Mouse (Mus musculus): ENCODE data around the gene Ehd4. TPM values are rescaled to one million over a fixed set of nuclear protein-coding genes. Genes with fewer than 3 reads are reported as not detected.

The Ehd4 gene
- total and polyA plus RNA-seq, 3 experiments, result 8.1 to 27.7 (median 9.8) TPM

- Histone ChIP-seq H3K27ac (ENCODE audit: insufficient read depth, low read depth) (no peak overlapping the region), H3K4me2 (ENCODE audit: insufficient read depth, low read depth, poor library complexity, severe bottlenecking) (no peak overlapping the region), H3K9me3 (replicated peaks; ENCODE audit: low read length) (no peaks in the 10 kb centered on the region), H3K79me2 (replicated peaks; ENCODE audit: control insufficient read depth, extremely low read depth, insufficient read depth, poor library complexity, severe bottlenecking) (no peaks in the 10 kb centered on the region), H3K27me3 (replicated peaks) (no peaks in the 10 kb centered on the region), H3K9ac (ENCODE audit: insufficient read depth, low read depth) (no peak overlapping the region), H3K4me1 (ENCODE audit: control insufficient read depth in 1 of 2, insufficient read depth in 2 of 2) (peaks cover 0 to 45% of the 10 kb centered on the region in 2 experiments; a peak in 2 of 4 replicates), H3K36me3 (replicated peaks in 1 of 2; ENCODE audit: control insufficient read depth in 1 of 2, insufficient read depth in 1 of 2, low read length in 1 of 2) (peaks cover 13 to 73% of the 10 kb centered on the region in 2 experiments), H3K4me3 (replicated peaks in 1 of 3; ENCODE audit: low read depth in 2 of 3, low read length in 2 of 3, poor library complexity in 1 of 3) (no peak overlapping the region)
- no peak for DNase-seq (ENCODE audit: extremely low read depth)
- in situ Hi-C loops (cut with MboI; ENCODE audit: low pct_ligation_motif_present, low pct_unique_long_range_greater_than_20kb, low sequenced_read_pairs) (loop anchor here (25.0 kb wide), 1 partner anchor 191 kb away; the partner anchor contains the start of gene Pla2g4d), dilution Hi-C loops (cut with MboI; ENCODE audit: extremely low pct_ligation_motif_present, extremely low pct_unique_long_range_greater_than_20kb, low sequenced_read_pairs) (no loop called here)
- TF ChIP-seq MAX (IDR thresholded peaks at IDR 0.05; ENCODE audit: low read length), result no peak
- TF ChIP-seq RCOR1 (conservative IDR thresholded peaks at IDR 0.05; ENCODE audit: low read depth, low read length), result no peak
- no peak for TF ChIP-seq UBTF (IDR thresholded peaks at IDR 0.05; ENCODE audit: low read depth, low read length)
- no peak for TF ChIP-seq MEF2A (IDR thresholded peaks at IDR 0.05; ENCODE audit: borderline replicate concordance, low read depth, low read length)
- no peak for TF ChIP-seq NELFE (IDR thresholded peaks at IDR 0.05; ENCODE audit: low read depth, low read length)
- TF ChIP-seq JUN (IDR thresholded peaks at IDR 0.05; ENCODE audit: insufficient read depth, low read depth, low read length), result no peak
- TF ChIP-seq RAD21 (IDR thresholded peaks at IDR 0.05; ENCODE audit: low read depth, low read length), result no peak
- no peak for TF ChIP-seq POLR2A (IDR thresholded peaks at IDR 0.05; ENCODE audit: low read depth, low read length)
- no peak for TF ChIP-seq MAZ (IDR thresholded peaks at IDR 0.05; ENCODE audit: low read depth, low read length)
- TF ChIP-seq KAT2A (IDR thresholded peaks at IDR 0.05; ENCODE audit: insufficient replicate concordance, low read length), result no peak
- TF ChIP-seq TBP (conservative IDR thresholded peaks at IDR 0.05; ENCODE audit: low read depth, low read length), result no peak
- no peak for TF ChIP-seq ZC3H11A (IDR thresholded peaks at IDR 0.05; ENCODE audit: low read depth, low read length)
- no peak for TF ChIP-seq SMC3 (IDR thresholded peaks at IDR 0.05; ENCODE audit: low read depth, low read length)
- TF ChIP-seq E2F4 (IDR thresholded peaks at IDR 0.05; ENCODE audit: insufficient replicate concordance, low read depth, low read length), result no peak
- TF ChIP-seq NRF1 (IDR thresholded peaks at IDR 0.05; ENCODE audit: low read depth, low read length), result no peak
These were observed 57.7 kb downstream of the Ehd4 start for GRCm38 (mm10) chr2:120096711-120097110.

GRCm38 (mm10) chr2:120096191-120096590 is 58.2 kb downstream of the Ehd4 start:
- H3K27ac ChIP-seq (ENCODE audit: insufficient read depth, low read depth), result no peak overlapping the region

More at GRCm38 (mm10) chr2:120096191-120096590, 58.2 kb downstream of the Ehd4 start:
- peaks cover 0 to 45% of the 10 kb centered on the region in 2 experiments; a peak in 2 of 4 replicates for H3K4me1 ChIP-seq (ENCODE audit: control insufficient read depth in 1 of 2, insufficient read depth in 2 of 2)
- dilution Hi-C loops (cut with MboI; ENCODE audit: extremely low pct_ligation_motif_present, extremely low pct_unique_long_range_greater_than_20kb, low sequenced_read_pairs) (no loop called here), in situ Hi-C loops (cut with MboI; ENCODE audit: low pct_ligation_motif_present, low pct_unique_long_range_greater_than_20kb, low sequenced_read_pairs) (loop anchor here (25.0 kb wide), 1 partner anchor 191 kb away; the partner anchor contains the start of gene Pla2g4d)
- no peak for DNase-seq (ENCODE audit: extremely low read depth)
- TF ChIP-seq USF2 (conservative IDR thresholded peaks at IDR 0.05; ENCODE audit: low read depth, low read length) (no peak), HCFC1 (IDR thresholded peaks at IDR 0.05; ENCODE audit: low read depth, low read length) (no peak), JUN (IDR thresholded peaks at IDR 0.05; ENCODE audit: insufficient read depth, low read depth, low read length) (no peak), CHD1 (IDR thresholded peaks at IDR 0.05; ENCODE audit: low read depth, low read length) (no peak), CHD2 (IDR thresholded peaks at IDR 0.05; ENCODE audit: low read length) (no peak), TCF12 (IDR thresholded peaks at IDR 0.05; ENCODE audit: low read depth, low read length) (no peak), ETS1 (conservative IDR thresholded peaks at IDR 0.05; ENCODE audit: low read depth, low read length) (no peak), ZC3H11A (IDR thresholded peaks at IDR 0.05; ENCODE audit: low read depth, low read length) (no peak), ZNF384 (IDR thresholded peaks at IDR 0.05; ENCODE audit: low read depth, low read length) (no peak), PAX5 (IDR thresholded peaks at IDR 0.05; ENCODE audit: low read length) (no peak), RCOR1 (conservative IDR thresholded peaks at IDR 0.05; ENCODE audit: low read depth, low read length) (no peak), E2F4 (IDR thresholded peaks at IDR 0.05; ENCODE audit: insufficient replicate concordance, low read depth, low read length) (no peak), BHLHE40 (IDR thresholded peaks at IDR 0.05; ENCODE audit: low read depth, low read length) (no peak), GABPA (IDR thresholded peaks at IDR 0.05; ENCODE audit: insufficient replicate concordance, low read depth, low read length) (no peak), MXI1 (IDR thresholded peaks at IDR 0.05; ENCODE audit: low read depth, low read length) (no peak), USF1 (IDR thresholded peaks at IDR 0.05; ENCODE audit: low read depth, low read length) (no peak), CTCF (conservative IDR thresholded peaks at IDR 0.05 in 1 of 2, IDR thresholded peaks at IDR 0.05 in 1 of 2; ENCODE audit: low read depth in 2 of 2, low read length in 2 of 2) (no peak), JUND (conservative IDR thresholded peaks at IDR 0.05; ENCODE audit: low read depth, low read length) (no peak), MAZ (IDR thresholded peaks at IDR 0.05; ENCODE audit: low read depth, low read length) (no peak), ZKSCAN1 (IDR thresholded peaks at IDR 0.05; ENCODE audit: borderline replicate concordance, low read depth, low read length) (no peak)
- no peak overlapping the region for H3K9ac ChIP-seq (ENCODE audit: insufficient read depth, low read depth)
- H3K79me2 ChIP-seq (replicated peaks; ENCODE audit: control insufficient read depth, extremely low read depth, insufficient read depth, poor library complexity, severe bottlenecking), result no peaks in the 10 kb centered on the region
- no peak overlapping the region for H3K4me2 ChIP-seq (ENCODE audit: insufficient read depth, low read depth, poor library complexity, severe bottlenecking)
- H3K9me3 ChIP-seq (replicated peaks; ENCODE audit: low read length), result no peaks in the 10 kb centered on the region
- H3K4me3 ChIP-seq (replicated peaks in 1 of 3; ENCODE audit: low read depth in 2 of 3, low read length in 2 of 3, poor library complexity in 1 of 3), result no peak overlapping the region
- peaks cover 12 to 73% of the 10 kb centered on the region in 2 experiments for H3K36me3 ChIP-seq (replicated peaks in 1 of 2; ENCODE audit: control insufficient read depth in 1 of 2, insufficient read depth in 1 of 2, low read length in 1 of 2)
- H3K27me3 ChIP-seq (replicated peaks), result no peaks in the 10 kb centered on the region

Data from CH12.LX (cell line).